Mouse (Mus musculus) hindbrain, embryonic 14.5 days (tissue): ENCODE results near the gene Mcu. TPM values are rescaled to one million over a fixed set of nuclear protein-coding genes. Genes with fewer than 3 reads are reported as not detected.

ENCODE experiments used
- ATAC-seq: fragments of 200-750 bp; cut with Nextera tagmentation; 2 replicates; pipeline ENCODE4 v1.8.0; 2017; ENCODE audit warnings: moderate number of reproducible peaks, mild to moderate bottlenecking, moderate TSS enrichment, moderate library complexity; ENCODE audit not compliant: low FRiP score
- DNase-seq: peaks from one replicate; pipeline ENCODE4 v3.0.0-alpha.2; 2015; ENCODE audit warnings: low spot score
- H3K27ac ChIP-seq: fragments of 300-500 bp; sonication (generic); 2 replicates; pipeline ENCODE4 v1.5.1; 2014; ENCODE audit warnings: mild to moderate bottlenecking, moderate library complexity
- H3K27me3 ChIP-seq: fragments of 300-500 bp; sonication (generic); 2 replicates; pipeline ENCODE4 v1.6.1; 2014; ENCODE audit warnings: mild to moderate bottlenecking, low read length, mixed read lengths; ENCODE audit not compliant: control insufficient read depth, insufficient read depth
- H3K36me3 ChIP-seq: fragments of 300-500 bp; sonication (generic); replicated peaks from 2 replicates; pipeline ENCODE4 v1.6.1; 2014; ENCODE audit not compliant: control insufficient read depth, insufficient read depth
- H3K4me1 ChIP-seq: fragments of 300-500 bp; sonication (generic); replicated peaks from 2 replicates; pipeline ENCODE4 v1.6.1; 2014; ENCODE audit warnings: antibody characterized with exemption, low read length, mixed read lengths; ENCODE audit not compliant: control insufficient read depth, insufficient read depth
- H3K4me2 ChIP-seq: fragments of 300-500 bp; sonication (generic); replicated peaks from 2 replicates; pipeline ENCODE4 v1.6.1; 2014; ENCODE audit warnings: mild to moderate bottlenecking, moderate library complexity
- H3K4me3 ChIP-seq: fragments of 300-500 bp; sonication (generic); replicated peaks from 2 replicates; pipeline ENCODE4 v1.5.1; 2014; ENCODE audit warnings: mild to moderate bottlenecking, low read length
- H3K9ac ChIP-seq: fragments of 300-500 bp; sonication (generic); 2 replicates; pipeline ENCODE4 v1.6.1; 2014
- H3K9me3 ChIP-seq: fragments of 300-500 bp; sonication (generic); 2 replicates; pipeline ENCODE4 v1.6.1; 2016; ENCODE audit warnings: low read length; ENCODE audit not compliant: control insufficient read depth
- WGBS: fragments of 180-500 bp; shearing (Covaris S2); extraction: QIAGEN DNeasy Blood & Tissue Kit; methylation state at CpG from one replicate; pipeline ENCODE4 v1.1.7; 2014; 5-methylcytosine and 5-hydroxymethylcytosine counted together
- polyA plus RNA-seq: library from polyadenylated mRNA; unstranded; fragments of >200 nt; fragmentation: Nextera tagmentation; extraction: Ambion mirVana; gene quantifications from 2 replicates; pipeline ENCODE4 v1.2.1, GENCODE M21; 2014

Mcu gene
- polyA plus RNA-seq, 1 experiment from 2014 or later = 33.0 TPM

DNA sequence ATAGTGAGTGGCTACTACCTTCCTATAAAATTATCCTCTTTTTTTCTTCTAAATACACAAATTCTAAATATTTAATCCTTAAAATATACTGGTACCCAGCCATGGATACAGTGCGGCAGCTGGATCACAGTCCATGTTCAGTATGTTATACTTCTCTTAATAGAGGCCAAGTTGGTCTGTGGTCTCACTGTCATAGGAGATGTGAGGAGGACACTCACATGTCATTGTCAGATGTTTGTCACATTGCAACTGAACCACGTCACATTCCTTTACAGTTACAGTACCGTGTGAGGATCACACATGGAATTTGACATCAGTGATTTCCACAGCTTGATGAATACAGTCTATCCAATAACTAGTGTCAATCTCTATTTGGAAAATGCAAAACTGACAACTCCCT lies 36.8 kb downstream of the Mcu start:
- WGBS = 89% methylated on average over 3 of the region's 3 CpGs

GRCm38 (mm10) chr10:59577871-59578801 lies 38.4 kb downstream of the Mcu start:
- ATAC-seq = no peak
- no peaks in the 10 kb centered on the region for H3K36me3 ChIP-seq
- H3K4me2 ChIP-seq = no peak overlapping the region
- H3K4me1 ChIP-seq = 0 out of 2 replicates have a peak, but pooled peaks cover 7% of the 10 kb centered on the region
- 63% methylated on average over 12 of the region's 12 CpGs for WGBS
- no peak overlapping the region for H3K9ac ChIP-seq
- H3K9me3 ChIP-seq = peaks cover 12% of the 10 kb centered on the region
- H3K27ac ChIP-seq = no peak overlapping the region
- H3K4me3 ChIP-seq = no peak overlapping the region
- DNase-seq = no peak
- H3K27me3 ChIP-seq = no peaks in the 10 kb centered on the region

More for the DNA sequence above, 36.8 kb downstream of the Mcu start:
- Histone ChIP-seq H3K4me2 (no peak overlapping the region), H3K27me3 (no peaks in the 10 kb centered on the region), H3K4me3 (no peak overlapping the region), H3K27ac (no peak overlapping the region), H3K4me1 (0 out of 2 replicates have a peak, but pooled peaks cover 7% of the 10 kb centered on the region), H3K9me3 (no peaks in the 10 kb centered on the region), H3K36me3 (no peaks in the 10 kb centered on the region), H3K9ac (no peak overlapping the region)
- no peak for DNase-seq
- no peak for ATAC-seq

GRCm38 (mm10) chr10:59576305-59576704 lies 40.2 kb downstream of the Mcu start:
- 58% methylated on average over 5 of the region's 5 CpGs for WGBS
- Histone ChIP-seq H3K36me3 (no peaks in the 10 kb centered on the region), H3K4me1 (0 out of 2 replicates have a peak, but pooled peaks cover 7% of the 10 kb centered on the region), H3K4me3 (no peak overlapping the region), H3K27ac (no peak overlapping the region), H3K27me3 (no peaks in the 10 kb centered on the region), H3K4me2 (no peak overlapping the region), H3K9ac (no peak overlapping the region), H3K9me3 (peaks cover 23% of the 10 kb centered on the region)
- no peak for ATAC-seq
- no peak for DNase-seq

DNA sequence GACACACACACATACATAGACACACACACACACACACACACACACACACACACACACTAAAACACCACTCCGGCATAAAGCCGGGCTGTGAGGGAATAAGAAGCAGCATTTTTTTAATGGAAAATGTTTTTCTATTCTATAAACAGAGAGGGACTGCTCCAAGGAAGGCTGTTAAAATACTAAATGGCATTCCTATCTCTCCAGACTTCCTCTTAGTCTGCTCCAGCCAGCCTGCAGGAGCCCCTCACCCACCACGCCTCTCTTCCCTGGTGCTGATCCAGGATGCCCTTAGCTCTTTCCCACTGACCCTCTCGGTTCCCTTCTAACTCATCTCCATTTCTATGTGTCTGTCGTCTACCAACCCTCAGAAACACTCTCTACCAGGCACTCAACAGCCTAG lies 44.5 kb downstream of the Mcu start:
- Histone ChIP-seq H3K9ac (no peak overlapping the region), H3K4me1 (no peaks in the 10 kb centered on the region), H3K4me3 (no peak overlapping the region), H3K36me3 (no peaks in the 10 kb centered on the region), H3K27ac (no peak overlapping the region), H3K27me3 (no peaks in the 10 kb centered on the region), H3K4me2 (no peak overlapping the region), H3K9me3 (peaks cover 23% of the 10 kb centered on the region)
- ATAC-seq (no peak), DNase-seq (no peak)
- WGBS = 91% methylated on average over 5 of the region's 5 CpGs

- Histone ChIP-seq H3K4me3 (no peak overlapping the region), H3K4me2 (no peak overlapping the region), H3K9me3 (peaks cover 23% of the 10 kb centered on the region), H3K4me1 (no peaks in the 10 kb centered on the region), H3K36me3 (no peaks in the 10 kb centered on the region), H3K27ac (no peak overlapping the region), H3K27me3 (no peaks in the 10 kb centered on the region), H3K9ac (no peak overlapping the region)
- ATAC-seq (no peak), DNase-seq (no peak)
- 91% methylated on average over 4 of the region's 4 CpGs for WGBS
Observed at GRCm38 (mm10) chr10:59571273-59571672, 45.2 kb downstream of the Mcu start.

DNA sequence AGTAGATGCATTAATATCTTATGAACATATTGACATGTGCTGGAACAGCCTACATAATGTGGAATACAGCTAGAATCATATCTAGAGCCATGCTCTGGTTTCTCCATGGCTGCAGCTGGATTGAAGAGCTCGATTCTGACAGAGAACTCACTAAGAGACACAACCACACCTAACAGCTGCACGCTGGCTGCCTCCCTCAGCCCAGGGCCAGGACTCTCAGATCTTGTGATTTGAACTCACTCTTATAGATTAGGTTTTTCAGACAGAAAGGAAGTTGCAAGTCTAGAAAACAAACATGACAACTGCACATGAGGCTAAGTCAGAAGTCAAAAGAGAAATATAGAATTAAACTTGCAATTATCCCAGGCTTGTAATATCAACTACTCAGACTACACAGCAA lies 45.7 kb downstream of the Mcu start:
- 83% methylated on average over 2 of the region's 2 CpGs for WGBS
- DNase-seq (no peak), ATAC-seq (no peak)
- peaks cover 23% of the 10 kb centered on the region for H3K9me3 ChIP-seq
- H3K27me3 ChIP-seq = no peaks in the 10 kb centered on the region
- no peak overlapping the region for H3K9ac ChIP-seq
- no peak overlapping the region for H3K4me2 ChIP-seq
- no peaks in the 10 kb centered on the region for H3K36me3 ChIP-seq
- H3K4me3 ChIP-seq = no peak overlapping the region
- H3K4me1 ChIP-seq = no peaks in the 10 kb centered on the region
- H3K27ac ChIP-seq = no peak overlapping the region

GRCm38 (mm10) chr10:59570360-59570759 lies 46.1 kb downstream of the Mcu start:
- Histone ChIP-seq H3K4me3 (no peak overlapping the region), H3K9ac (no peak overlapping the region), H3K27me3 (no peaks in the 10 kb centered on the region), H3K4me1 (no peaks in the 10 kb centered on the region), H3K36me3 (no peaks in the 10 kb centered on the region), H3K9me3 (peaks cover 23% of the 10 kb centered on the region), H3K4me2 (no peak overlapping the region), H3K27ac (no peak overlapping the region)
- DNase-seq (no peak), ATAC-seq (no peak)
- 85% methylated on average over 6 of the region's 6 CpGs for WGBS

DNA sequence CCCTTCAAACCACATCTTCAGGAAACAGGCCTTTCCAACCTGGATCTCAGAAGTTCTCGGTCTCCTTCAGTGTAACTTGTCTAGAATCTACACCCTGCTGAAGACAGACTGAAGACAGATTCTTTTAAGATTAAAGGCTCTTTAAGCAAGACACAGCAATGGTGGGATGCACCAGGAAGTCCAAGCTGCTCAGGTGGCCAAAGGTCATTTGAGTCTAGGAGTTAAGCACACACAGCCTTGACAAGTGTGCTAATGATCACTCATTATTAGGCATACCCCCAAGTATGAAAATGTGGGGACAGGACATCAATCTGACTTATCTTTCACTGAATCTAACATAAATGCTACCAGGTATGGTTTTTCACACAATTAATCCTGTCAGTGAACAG lies 47.0 kb downstream of the Mcu start:
- no peak overlapping the region for H3K27ac ChIP-seq
- H3K36me3 ChIP-seq = no peaks in the 10 kb centered on the region
- DNase-seq = no peak
- 96% methylated on average over 1 of the region's 1 CpGs for WGBS
- H3K9ac ChIP-seq = no peak overlapping the region
- no peak for ATAC-seq
- H3K9me3 ChIP-seq = peaks cover 23% of the 10 kb centered on the region
- no peak overlapping the region for H3K4me3 ChIP-seq
- no peak overlapping the region for H3K4me2 ChIP-seq
- H3K4me1 ChIP-seq = no peaks in the 10 kb centered on the region
- H3K27me3 ChIP-seq = no peaks in the 10 kb centered on the region

DNA sequence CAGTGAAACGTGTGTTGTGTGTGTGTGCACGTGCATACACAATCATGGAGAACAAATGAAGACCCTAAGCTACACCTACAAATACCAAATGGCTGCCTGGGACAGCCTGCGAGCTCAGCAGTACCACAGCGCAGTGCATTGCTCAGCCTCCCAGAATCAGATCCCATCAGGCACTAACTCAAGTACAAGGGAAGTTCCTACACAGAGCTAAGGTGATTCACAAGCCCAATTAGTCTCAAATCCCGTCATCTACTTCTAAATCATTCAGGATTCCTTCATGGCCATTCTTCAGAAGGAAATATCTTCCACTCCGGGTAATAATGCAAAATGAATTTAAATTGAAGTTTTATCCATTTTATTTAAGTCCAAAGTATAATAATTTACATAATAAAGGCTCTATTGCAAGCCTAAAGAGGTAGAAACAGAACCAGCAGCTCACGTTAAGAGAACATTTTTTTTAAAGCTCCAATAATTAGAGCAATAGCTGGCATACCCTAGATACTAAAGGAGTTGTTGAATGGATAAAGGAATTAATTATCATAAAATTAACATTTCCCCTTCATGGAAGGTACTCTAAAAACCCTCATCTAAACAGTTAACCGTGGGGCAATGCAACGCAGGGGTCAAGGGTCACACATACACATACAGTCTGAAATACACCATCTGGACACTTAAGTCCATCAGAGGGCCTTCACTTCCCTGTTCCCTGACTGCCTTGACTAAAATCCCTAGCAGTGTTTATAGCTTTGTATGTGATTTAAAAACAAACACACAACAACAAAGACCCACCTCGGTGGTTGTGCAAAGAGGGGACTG lies 47.6 kb downstream of the Mcu start:
- H3K4me2 ChIP-seq = no peak overlapping the region
- H3K27ac ChIP-seq = no peak overlapping the region
- no peaks in the 10 kb centered on the region for H3K27me3 ChIP-seq
- ATAC-seq = no peak
- H3K36me3 ChIP-seq = no peaks in the 10 kb centered on the region
- no peak overlapping the region for H3K9ac ChIP-seq
- no peak for DNase-seq
- H3K4me3 ChIP-seq = no peak overlapping the region
- WGBS = 67% methylated on average over 10 of the region's 10 CpGs
- H3K4me1 ChIP-seq = no peaks in the 10 kb centered on the region
- H3K9me3 ChIP-seq = peaks cover 17% of the 10 kb centered on the region
